Mouse (Mus musculus) liver, postnatal 0 days (tissue): ENCODE results near the gene Hist1h3f.

Source experiments
- CTCF ChIP-seq: sonication (generic); IDR thresholded peaks from 2 replicates; pipeline ENCODE4 v1.5.1; 2016; ENCODE audit warnings: antibody characterized with exemption, low read depth
- EP300 ChIP-seq: IDR thresholded peaks from 2 replicates; pipeline ENCODE4 v1.6.1; 2016; ENCODE audit warnings: antibody characterized with exemption, low read depth, mild to moderate bottlenecking

GRCm38 (mm10) chr13:23572218-23573033 lies 28.6 kb downstream of the Hist1h3f start:
- TF ChIP-seq CTCF (no peak), EP300 (no peak)
